17 mouse cellular contexts compared by ENCODE assay signal in the genomic region with DNA sequence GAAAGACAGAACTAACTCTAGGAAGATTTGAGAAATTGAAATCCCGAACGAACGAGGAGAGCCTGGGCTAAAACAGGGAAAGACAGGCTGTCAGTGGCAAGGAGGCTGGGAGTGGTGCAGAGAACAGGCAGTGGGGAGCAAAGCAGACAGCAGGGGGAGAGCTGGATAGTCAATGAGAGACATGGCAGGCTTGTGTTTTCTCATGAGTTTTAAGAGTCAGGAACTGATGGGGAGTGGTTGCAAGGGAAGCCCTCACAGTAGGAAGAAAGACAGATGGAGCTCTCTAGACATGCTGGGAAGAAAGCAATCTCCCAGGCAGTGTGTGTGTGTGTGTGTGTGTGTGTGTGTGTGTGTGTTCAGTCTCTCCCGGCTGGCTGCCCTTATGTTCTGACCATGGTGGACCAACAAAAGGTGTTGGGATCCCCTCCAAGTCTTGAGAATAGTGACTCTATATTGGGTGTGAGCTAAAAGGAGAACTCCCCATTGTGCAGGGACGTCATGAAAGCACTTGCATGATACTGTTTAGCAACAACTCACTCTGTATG.
A peak's percentile ranks its signal among the peaks of the same experiment; 100 is the strongest.
DNase-seq lines count a peak whose midpoint lies in the region; ATAC-seq and TF ChIP-seq lines count a peak whose summit lies in the region.
"Had no signal": no experiment of that assay in that cellular context is flagged by ENCODE, and none has a peak within 500 bp of the region (broad histone marks: within the 10 kb centered on the region; RNA-seq: fewer than 3 reads in every experiment).

No protein-coding gene starts in this region.

- ATAC-seq in forebrain, embryonic 16.5 days, result peak; percentile 45; the same call in 1 of the 2 replicates
- ATAC-seq in forebrain, embryonic 15.5 days (replicated peaks), result no peak
- ATAC-seq in megakaryocyte, adult 5-6 weeks (ENCODE audit: poor library complexity, severe bottlenecking), result peak; percentile 30; the same call in 1 of the 2 replicates
- ATAC-seq: activated CD4-positive, CD25-positive, alpha-beta regulatory T cell, adult 4 months; intestine, embryonic 16.5 days had no signal

- H3K9me3 ChIP-seq in forebrain, embryonic 16.5 days (ENCODE audit: control insufficient read depth, low read length), result no peaks in the 10 kb centered on the region
- H3K9me3 ChIP-seq in forebrain, embryonic 15.5 days, result no peaks in the 10 kb centered on the region
- H3K9me3 ChIP-seq: embryonic facial prominence, embryonic 15.5 days; midbrain, embryonic 12.5 days had no signal

- intact Hi-C loops in gastrocnemius, postnatal 14 days (cut with DNase I; ENCODE audit: low total_unique reads), result no loop called here

- H3K36me3 ChIP-seq in forebrain, embryonic 16.5 days (ENCODE audit: control insufficient read depth, insufficient read depth), result no peaks in the 10 kb centered on the region
- no peaks in the 10 kb centered on the region for H3K36me3 ChIP-seq in forebrain, embryonic 15.5 days
- H3K36me3 ChIP-seq: embryonic facial prominence, embryonic 15.5 days; midbrain, embryonic 12.5 days had no signal

- H3K4me3 ChIP-seq in forebrain, embryonic 16.5 days (replicated peaks; ENCODE audit: low read length), result no peak overlapping the region
- H3K4me3 ChIP-seq in forebrain, embryonic 15.5 days, result no peak overlapping the region
- no peak overlapping the region for H3K4me3 ChIP-seq in layer of hippocampus, adult 2 months
- H3K4me3 ChIP-seq: embryonic facial prominence, embryonic 15.5 days; midbrain, embryonic 12.5 days had no signal

- H3K9ac ChIP-seq in forebrain, embryonic 16.5 days (replicated peaks; ENCODE audit: low read depth, low read length), result no peak overlapping the region
- no peak overlapping the region for H3K9ac ChIP-seq in forebrain, embryonic 15.5 days (replicated peaks)
- H3K9ac ChIP-seq: embryonic facial prominence, embryonic 15.5 days; liver, embryonic 14.5 days; midbrain, embryonic 12.5 days had no signal

- TF ChIP-seq CTCF in layer of hippocampus, adult 2 months (conservative IDR thresholded peaks at IDR 0.05), result peak; percentile 38

- peak; percentile 16 to 22 for DNase-seq in left cerebral cortex, adult 18-20 months (ENCODE audit: low spot score in 2 of 2)
- DNase-seq in left cerebral cortex, adult 11 months (ENCODE audit: low spot score), result no peak
- peak; percentile 11 to 13 for DNase-seq in layer of hippocampus, adult 2 months (ENCODE audit: low spot score in 2 of 2)
- DNase-seq in gastrocnemius, postnatal 14 days, result no peak
- DNase-seq in thymus, adult 18-20 months, result no peak
- DNase-seq: adrenal gland, postnatal 36 days; heart, postnatal 10 days; kidney, postnatal 25 days; thymus, postnatal 25 days had no signal

- H3K27me3 ChIP-seq in forebrain, embryonic 16.5 days (replicated peaks; ENCODE audit: control insufficient read depth, insufficient read depth, low read length), result no peaks in the 10 kb centered on the region
- no peaks in the 10 kb centered on the region for H3K27me3 ChIP-seq in forebrain, embryonic 15.5 days
- H3K27me3 ChIP-seq: embryonic facial prominence, embryonic 15.5 days; midbrain, embryonic 12.5 days had no signal

- WGBS in forebrain, embryonic 16.5 days, result 51% methylated on average over 5 of the region's 5 CpGs
- 59% methylated on average over 5 of the region's 5 CpGs for WGBS in forebrain, embryonic 15.5 days

- H3K4me1 ChIP-seq in forebrain, embryonic 16.5 days (replicated peaks; ENCODE audit: control insufficient read depth, insufficient read depth, low read length), result no peaks in the 10 kb centered on the region
- no peaks in the 10 kb centered on the region for H3K4me1 ChIP-seq in forebrain, embryonic 15.5 days
- H3K4me1 ChIP-seq: embryonic facial prominence, embryonic 15.5 days; midbrain, embryonic 12.5 days had no signal

- no peak overlapping the region for H3K4me2 ChIP-seq in forebrain, embryonic 16.5 days (ENCODE audit: low read length)
- H3K4me2 ChIP-seq in forebrain, embryonic 15.5 days (replicated peaks), result no peak overlapping the region
- H3K4me2 ChIP-seq: embryonic facial prominence, embryonic 15.5 days; midbrain, embryonic 12.5 days had no signal

- no peak overlapping the region for H3K27ac ChIP-seq in forebrain, embryonic 16.5 days (ENCODE audit: low read length)
- no peak overlapping the region for H3K27ac ChIP-seq in forebrain, embryonic 15.5 days (replicated peaks)
- no peak overlapping the region for H3K27ac ChIP-seq in layer of hippocampus, adult 2 months
- H3K27ac ChIP-seq: embryonic facial prominence, embryonic 15.5 days; liver, embryonic 14.5 days; midbrain, embryonic 12.5 days had no signal

Comparison
In these comparisons a context has a peak if more than half of its experiments do, and no peak if none do; other contexts are left out.
1. DNase-seq: peak in left cerebral cortex, adult 18-20 months (2 of 2) and layer of hippocampus, adult 2 months (2 of 2); none in left cerebral cortex, adult 11 months (single experiment), gastrocnemius, postnatal 14 days (single experiment) and thymus, adult 18-20 months (0 of 2).